Mouse (Mus musculus): ENCODE data around the gene H2-T24.

DNA sequence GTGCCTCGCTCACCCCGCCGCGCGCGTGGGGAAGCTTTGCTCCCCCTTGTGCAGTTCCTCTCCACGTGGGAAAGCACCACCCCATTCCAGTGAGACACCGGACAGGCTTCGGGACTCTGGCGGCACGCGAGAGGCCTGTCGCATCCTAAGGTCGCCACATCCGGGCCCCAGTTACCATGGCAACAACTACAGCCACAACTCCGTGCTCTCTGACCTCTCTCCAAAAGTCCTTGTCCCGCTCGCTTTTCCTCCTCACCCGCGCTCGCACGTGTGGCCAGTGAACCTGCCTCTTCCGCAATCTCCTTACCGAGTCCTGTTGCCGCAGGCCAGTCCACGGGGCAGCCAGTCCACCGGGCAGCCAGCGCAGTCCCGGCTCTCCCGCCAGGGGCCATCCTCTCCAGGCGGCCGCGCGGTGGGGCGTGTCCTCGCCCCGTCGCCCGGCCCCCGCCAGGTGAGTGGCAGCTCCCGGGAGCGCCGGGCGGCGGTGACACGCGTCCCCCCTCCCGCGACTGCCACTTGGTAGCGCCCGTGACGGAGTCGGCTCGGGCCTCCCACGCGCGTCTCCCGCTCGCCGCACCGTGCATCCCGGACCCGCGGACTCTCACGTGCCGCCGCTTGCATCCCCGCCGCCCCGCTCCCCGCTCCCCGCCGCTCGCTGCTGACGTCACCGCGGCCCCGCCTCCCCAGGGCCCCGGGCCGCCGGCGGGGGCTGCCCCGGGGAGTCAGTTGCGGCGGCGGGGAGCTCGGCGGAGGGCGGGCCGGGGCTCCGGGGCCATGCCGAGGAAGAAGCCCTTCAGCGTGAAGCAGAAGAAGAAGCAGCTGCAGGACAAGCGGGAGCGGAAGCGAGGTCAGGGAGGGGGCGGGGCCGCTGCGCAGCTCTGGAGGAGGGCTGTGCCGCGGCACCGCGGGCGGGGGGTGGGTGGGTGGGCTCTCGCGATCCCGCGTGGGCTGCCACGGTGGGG is 40.7 kb downstream of the H2-T24 start, which contains the start of the genes Gnl1 and Prr3:
- TF ChIP-seq CTCF (IDR thresholded peaks at IDR 0.05; ENCODE audit: insufficient read depth, low read depth, low read length): no peak
- TF ChIP-seq POLR2A (IDR thresholded peaks at IDR 0.05; ENCODE audit: insufficient read depth, low read depth, low read length): peak; percentile 54; the same call in 1 of the 2 replicates

Measured in olfactory bulb, adult 2 months (tissue).